Mouse (Mus musculus): Measurements from ENCODE around the gene Elk3. TPM values are rescaled to one million over a fixed set of nuclear protein-coding genes. Genes with fewer than 3 reads are reported as not detected.

Gene Elk3
- total RNA-seq, 2 experiments from 2014 or later = 8.6 to 11.9 TPM

DNA sequence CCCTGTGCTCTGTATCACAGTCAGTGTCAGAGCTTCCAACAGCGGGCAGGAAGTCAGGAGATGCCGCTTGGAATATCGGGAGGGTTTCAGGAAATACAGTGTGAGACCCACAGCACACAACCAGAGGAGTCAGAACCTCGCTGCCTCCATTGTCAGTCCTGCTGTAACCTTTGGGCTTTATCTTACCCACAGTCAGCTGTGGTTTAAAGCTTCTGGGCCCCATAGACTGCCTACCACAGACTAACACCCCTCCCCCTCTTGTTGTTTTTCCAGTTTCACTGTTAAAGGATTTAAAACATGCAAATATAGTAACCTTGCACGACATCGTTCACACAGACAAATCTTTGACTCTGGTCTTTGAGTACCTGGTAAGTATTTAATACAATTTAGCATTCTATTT, 85.2 kb downstream of the Elk3 start:
- intact Hi-C loops (cut with DNase I) = no loop called here

GRCm38 (mm10) chr10:93215051-93215763, 95.7 kb downstream of the Elk3 start:
- no peak for TF ChIP-seq CTCF (IDR thresholded peaks at IDR 0.05)
- no peak overlapping the region for H3K4me3 ChIP-seq
- intact Hi-C loops (cut with DNase I) = no loop called here

More for the DNA sequence above, 85.2 kb downstream of the Elk3 start:
- Histone ChIP-seq H3K4me3 (no peak overlapping the region), H3K27ac (no peak overlapping the region)
- no peak for TF ChIP-seq CTCF (IDR thresholded peaks at IDR 0.05)
- no peak for DNase-seq (ENCODE audit: extremely low spot score in 1 of 2, low spot score in 2 of 2)

DNA sequence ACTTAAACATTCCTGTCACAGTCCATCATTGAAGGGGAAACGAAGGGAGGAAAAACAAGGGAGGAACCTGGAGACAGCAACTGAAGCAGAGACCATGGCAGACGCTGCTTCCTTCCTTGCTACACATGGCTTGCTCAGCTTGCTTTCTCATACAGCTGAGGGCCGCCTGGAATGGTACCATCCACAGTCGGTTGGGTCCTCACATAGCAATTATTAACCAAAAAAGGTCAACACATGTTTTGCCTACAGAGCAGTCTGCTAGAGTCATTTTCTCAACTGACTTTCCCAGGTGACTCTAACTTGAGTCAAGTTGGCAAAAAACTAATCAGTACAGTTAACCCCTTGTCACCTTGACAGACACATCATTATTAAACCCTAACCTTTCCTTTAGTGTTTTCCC, 96.7 kb downstream of the Elk3 start:
- no peak for DNase-seq (ENCODE audit: extremely low spot score in 1 of 2, low spot score in 2 of 2)
- intact Hi-C loops (cut with DNase I) = loop anchor here (5.0 kb wide), 1 partner anchor 52 kb away; the partner anchor contains the start of gene Cdk17

More at GRCm38 (mm10) chr10:93215051-93215763, 95.7 kb downstream of the Elk3 start:
- no peak for DNase-seq (ENCODE audit: extremely low spot score in 1 of 2, low spot score in 2 of 2)
- H3K27ac ChIP-seq = no peak overlapping the region

DNA sequence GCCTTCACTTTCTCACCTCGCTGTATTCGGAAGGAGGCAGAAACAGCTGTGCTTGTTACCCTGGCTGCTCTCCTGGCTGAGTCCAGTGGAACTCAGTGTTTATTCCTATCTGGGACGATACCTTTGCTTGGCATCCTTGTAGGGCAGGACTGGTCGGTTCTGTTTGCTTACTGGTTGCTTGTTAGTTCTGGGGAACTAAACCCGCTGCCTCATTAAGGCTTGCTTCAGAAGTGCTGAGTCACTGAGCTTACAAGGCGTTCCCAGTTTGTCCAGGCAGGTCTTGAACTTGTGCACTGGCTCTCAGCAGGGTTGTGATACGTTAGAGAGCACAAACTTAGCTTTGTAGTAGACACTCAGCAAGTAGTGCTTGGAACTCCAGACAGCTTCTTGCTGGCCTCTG, 97.6 kb downstream of the Elk3 start:
- Histone ChIP-seq H3K4me3 (no peak overlapping the region), H3K27ac (no peak overlapping the region; the same call in 1 of the 2 replicates)
- no peak for TF ChIP-seq CTCF (IDR thresholded peaks at IDR 0.05)
- intact Hi-C loops (cut with DNase I) = loop anchor here (5.0 kb wide), 1 partner anchor 51 kb away; the partner anchor contains the start of gene Cdk17
- no peak for DNase-seq (ENCODE audit: extremely low spot score in 1 of 2, low spot score in 2 of 2)

More for the DNA sequence above, 96.7 kb downstream of the Elk3 start:
- no peak overlapping the region for H3K27ac ChIP-seq
- no peak overlapping the region for H3K4me3 ChIP-seq
- TF ChIP-seq CTCF (IDR thresholded peaks at IDR 0.05) = no peak

GRCm38 (mm10) chr10:93212699-93213098, 98.2 kb downstream of the Elk3 start:
- intact Hi-C loops (cut with DNase I) = loop anchor here (5.0 kb wide), 1 partner anchor 50 kb away; the partner anchor contains the start of gene Cdk17
- Histone ChIP-seq H3K4me3 (no peak overlapping the region), H3K27ac (no peak overlapping the region; the same call in 1 of the 2 replicates)
- TF ChIP-seq CTCF (IDR thresholded peaks at IDR 0.05) = no peak
- no peak for DNase-seq (ENCODE audit: extremely low spot score in 1 of 2, low spot score in 2 of 2)

DNA sequence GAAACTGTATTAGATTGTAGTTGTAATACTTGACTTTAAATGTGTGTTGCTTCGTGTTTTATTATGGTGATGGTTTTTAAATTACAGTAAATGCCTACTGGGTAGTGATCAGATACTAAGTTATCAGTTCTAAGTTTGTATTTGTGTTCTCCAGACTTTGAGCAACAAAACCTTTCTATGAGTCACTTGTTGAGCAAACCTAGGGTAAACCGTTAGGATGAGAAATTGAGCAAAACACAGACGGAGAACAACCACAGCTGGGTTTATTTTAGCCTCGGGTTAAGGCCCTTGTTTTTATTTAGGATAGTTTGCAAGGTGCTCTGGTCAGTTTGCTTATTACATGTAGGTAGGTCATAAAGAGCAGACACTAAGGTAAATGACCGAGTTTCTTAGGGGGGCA, 103.8 kb downstream of the Elk3 start:
- DNase-seq (ENCODE audit: extremely low spot score in 1 of 2, low spot score in 2 of 2) = no peak
- intact Hi-C loops (cut with DNase I) = no loop called here
- TF ChIP-seq CTCF (IDR thresholded peaks at IDR 0.05) = no peak
- Histone ChIP-seq H3K27ac (no peak overlapping the region), H3K4me3 (no peak overlapping the region)

DNA sequence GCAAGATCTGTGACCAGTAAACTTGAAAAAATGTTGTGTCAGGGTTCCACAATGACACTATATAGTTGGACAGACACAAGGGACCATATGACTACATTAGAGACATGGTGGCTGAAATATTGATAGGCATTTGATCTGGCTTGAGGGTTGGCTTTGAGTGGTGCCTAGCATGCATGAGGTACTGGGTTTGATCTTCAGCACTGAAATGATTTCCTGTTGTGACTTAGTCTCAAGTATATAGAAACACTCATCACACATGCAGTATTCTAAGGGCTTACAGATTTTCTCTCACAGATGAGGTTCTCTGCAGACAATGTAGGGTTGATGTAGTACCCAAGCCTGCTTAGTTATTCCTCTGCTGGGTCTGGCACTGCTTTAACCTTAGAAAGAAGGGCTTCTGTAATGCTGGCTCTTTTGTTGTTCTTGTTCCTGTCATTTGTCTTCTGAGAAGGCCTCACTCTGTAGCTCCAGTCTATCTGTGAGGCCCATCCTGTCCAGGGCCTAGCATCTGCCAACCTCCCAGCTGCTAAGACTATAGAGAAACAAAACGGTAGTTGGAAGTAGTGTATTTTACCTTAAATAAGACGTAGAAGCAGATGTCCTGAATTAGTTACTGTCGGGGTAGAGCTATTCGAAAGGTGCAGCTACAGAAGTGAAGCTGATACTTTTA, 105.5 kb downstream of the Elk3 start:
- no peak overlapping the region for H3K4me3 ChIP-seq
- intact Hi-C loops (cut with DNase I) = no loop called here
- TF ChIP-seq CTCF (IDR thresholded peaks at IDR 0.05) = no peak
- no peak overlapping the region for H3K27ac ChIP-seq
- DNase-seq (ENCODE audit: extremely low spot score in 1 of 2, low spot score in 2 of 2) = no peak

DNA sequence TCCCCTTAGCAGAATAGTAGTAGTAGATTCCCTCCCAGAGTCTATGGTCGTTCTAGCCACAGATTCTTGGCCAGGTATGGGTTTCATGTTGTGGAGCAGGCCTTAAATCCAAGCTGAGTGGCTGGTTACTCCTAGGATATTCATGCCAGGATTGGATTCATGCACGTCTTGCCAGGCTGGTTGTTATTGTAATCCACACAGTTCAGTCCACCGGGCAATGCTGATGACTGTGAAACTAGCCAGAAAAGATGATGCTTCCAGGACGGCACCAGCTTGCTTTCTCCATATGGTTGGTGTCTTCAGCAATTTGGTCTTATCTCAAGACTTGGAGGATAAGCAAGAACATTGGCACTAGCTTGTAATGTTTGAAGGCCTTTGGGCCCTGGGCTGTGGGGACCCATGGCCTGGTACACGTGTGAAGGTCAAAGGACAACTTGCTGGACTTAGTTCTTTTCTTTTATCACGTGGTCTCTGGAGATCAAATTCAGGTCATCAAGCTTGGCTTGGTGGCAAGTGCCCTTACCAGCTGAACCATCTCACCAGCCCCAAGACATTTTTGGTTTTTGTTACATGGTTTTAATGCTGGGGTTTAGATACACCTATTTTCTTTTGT, 109.0 kb downstream of the Elk3 start:
- intact Hi-C loops (cut with DNase I) = no loop called here

DNA sequence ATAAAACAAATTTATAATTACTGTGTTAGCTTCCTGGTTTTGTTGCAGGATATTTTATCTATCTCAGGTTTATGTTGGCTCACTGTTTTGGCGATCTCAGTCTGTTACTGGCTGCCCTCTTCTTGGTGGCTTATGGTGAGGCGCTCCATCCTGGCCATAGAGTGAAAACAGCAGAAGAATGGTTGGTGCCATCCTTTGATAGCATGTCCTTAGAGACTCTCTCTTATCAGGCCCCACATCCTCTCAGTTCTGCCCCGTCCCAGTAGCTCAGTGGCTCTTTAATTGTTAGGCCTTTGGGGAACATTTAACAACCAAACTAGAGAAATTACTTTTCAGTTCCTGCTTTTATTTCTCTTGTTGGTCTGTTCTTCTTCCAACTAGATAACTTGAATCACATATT, 112.0 kb downstream of the Elk3 start:
- intact Hi-C loops (cut with DNase I) = no loop called here
- Histone ChIP-seq H3K4me3 (no peak overlapping the region), H3K27ac (no peak overlapping the region)
- no peak for DNase-seq (ENCODE audit: extremely low spot score in 1 of 2, low spot score in 2 of 2)
- no peak for TF ChIP-seq CTCF (IDR thresholded peaks at IDR 0.05)

More for the DNA sequence above, 109.0 kb downstream of the Elk3 start:
- DNase-seq (ENCODE audit: extremely low spot score in 1 of 2, low spot score in 2 of 2) = no peak
- TF ChIP-seq CTCF (IDR thresholded peaks at IDR 0.05) = no peak
- no peak overlapping the region for H3K27ac ChIP-seq
- H3K4me3 ChIP-seq = no peak overlapping the region

Other genes starting within 250 kb of the Elk3 start
- 10 to 100 TPM; 21.4 to 23.4 TPM for gene Cfap54, start 229.5 kb downstream of the Elk3 start, total RNA-seq (2021)
- gene Cdk17, start 150.3 kb downstream of the Elk3 start, total RNA-seq (2021) = 100 to 1,000 TPM; 207 to 216 TPM
- 10 to 100 TPM; 55.9 to 62.8 TPM for gene Lta4h, start 142.3 kb upstream of the Elk3 start, total RNA-seq (2021)
- gene Hal, start 177.6 kb upstream of the Elk3 start, total RNA-seq (2021) = under 1 TPM in 1 of 2 experiments, not detected in 1; 0.27 TPM
- under 1 TPM; 0.54 to 0.61 TPM for gene Amdhd1, start 228.9 kb upstream of the Elk3 start, total RNA-seq (2021)
- gene Ccdc38, start 229.5 kb upstream of the Elk3 start, total RNA-seq (2021) = not detected

All from left cerebral cortex, adult 2 months (tissue).